Mouse (Mus musculus) ES-Bruce4 (cell line): ENCODE data around the gene Ms4a4a. TPM values are rescaled to one million over a fixed set of nuclear protein-coding genes. Genes with fewer than 3 reads are reported as not detected.

Source experiments
- H3K27ac ChIP-seq: 2 replicates; pipeline ENCODE4 v1.5.1; 2012; ENCODE audit warnings: low read length, inconsistent platforms; ENCODE audit not compliant: insufficient read depth
- H3K27me3 ChIP-seq: 2 replicates; pipeline ENCODE4 v1.6.1; 2012; ENCODE audit warnings: mild to moderate bottlenecking, low read length, inconsistent platforms; ENCODE audit not compliant: control insufficient read depth, poor library complexity, insufficient read depth, severe bottlenecking
- H3K36me3 ChIP-seq: 2 replicates; pipeline ENCODE4 v1.6.1; 2012; ENCODE audit warnings: inconsistent platforms, mild to moderate bottlenecking, low read length, moderate library complexity; ENCODE audit not compliant: control insufficient read depth, poor library complexity, insufficient read depth, severe bottlenecking
- H3K4me1 ChIP-seq: one replicate; pipeline ENCODE4 v1.8.1; 2011; ENCODE audit warnings: low read length; ENCODE audit not compliant: control insufficient read depth, insufficient read depth
- H3K4me3 ChIP-seq: 2 replicates; pipeline ENCODE4 v1.5.1; 2011; ENCODE audit warnings: low read depth, mild to moderate bottlenecking, low read length
- H3K9ac ChIP-seq: 2 replicates; pipeline ENCODE4 v1.6.1; 2012; ENCODE audit warnings: low read depth, mild to moderate bottlenecking, inconsistent platforms; ENCODE audit not compliant: poor library complexity, severe bottlenecking
- H3K9me3 ChIP-seq: replicated peaks from 2 replicates; pipeline ENCODE4 v1.6.1; 2012; ENCODE audit warnings: mild to moderate bottlenecking, low read length, inconsistent platforms; ENCODE audit not compliant: control insufficient read depth, poor library complexity, insufficient read depth, severe bottlenecking
- CTCF ChIP-seq: IDR thresholded peaks from one replicate; pipeline ENCODE4 v1.8.1; 2011; ENCODE audit warnings: low read depth, low read length
- EP300 ChIP-seq: IDR thresholded peaks from 2 replicates; pipeline ENCODE4 v1.6.1; 2011; ENCODE audit warnings: low read depth, low read length; ENCODE audit not compliant: insufficient read depth
- POLR2A ChIP-seq: IDR thresholded peaks from one replicate; pipeline ENCODE4 v1.8.1; 2011; ENCODE audit warnings: low read length; ENCODE audit not compliant: insufficient read depth
- polyA plus RNA-seq: library from polyadenylated mRNA; stranded (reverse); fragments of >200 nt; gene quantifications from 2 replicates; pipeline ENCODE4 v1.2.4, GENCODE M21; 2011; ENCODE audit warnings: low read depth; ENCODE audit not compliant: missing spikeins, insufficient read depth, insufficient read length

Gene Ms4a4a
- polyA plus RNA-seq, 1 experiment: not detected

GRCm38 (mm10) chr19:11435058-11435834, 59.9 kb downstream of the Ms4a4a start:
- Histone ChIP-seq H3K4me1 (no peaks in the 10 kb centered on the region), H3K9me3 (no peaks in the 10 kb centered on the region), H3K9ac (no peak overlapping the region), H3K27ac (no peak overlapping the region), H3K27me3 (no peaks in the 10 kb centered on the region), H3K4me3 (no peak overlapping the region), H3K36me3 (no peaks in the 10 kb centered on the region)
- TF ChIP-seq EP300 (no peak), CTCF (no peak), POLR2A (no peak)

Other genes starting within 250 kb of the Ms4a4a start
- gene 1700017D01Rik, start 244.6 kb upstream of the Ms4a4a start, polyA plus RNA-seq: not detected in 2 replicates
- not detected in 2 replicates for gene 1700025F22Rik, start 210.2 kb upstream of the Ms4a4a start, polyA plus RNA-seq
- not detected in 2 replicates for gene Ms4a13, start 178.8 kb upstream of the Ms4a4a start, polyA plus RNA-seq
- gene Ms4a12, start 143.1 kb upstream of the Ms4a4a start, polyA plus RNA-seq: not detected in 2 replicates
- gene Ms4a1, start 109.3 kb upstream of the Ms4a4a start, polyA plus RNA-seq: not detected in 2 replicates
- not detected in 2 replicates for gene Ms4a5, start 91.7 kb upstream of the Ms4a4a start, polyA plus RNA-seq
- gene Ms4a14, start 61.1 kb upstream of the Ms4a4a start, polyA plus RNA-seq: not detected in 2 replicates
- gene Ms4a7, start 39.4 kb upstream of the Ms4a4a start, polyA plus RNA-seq: not detected in 2 replicates
- gene Ms4a4c, start 29.2 kb downstream of the Ms4a4a start, polyA plus RNA-seq: not detected in 2 replicates
- gene Ms4a4b, start 68.0 kb downstream of the Ms4a4a start, polyA plus RNA-seq: not detected in 2 replicates
- not detected in 2 replicates for gene Ms4a6c, start 93.8 kb downstream of the Ms4a4a start, polyA plus RNA-seq
- not detected in 2 replicates for gene Gm8369, start 110.4 kb downstream of the Ms4a4a start, polyA plus RNA-seq
- not detected in 2 replicates for gene Ms4a6b, start 141.0 kb downstream of the Ms4a4a start, polyA plus RNA-seq
- gene Ms4a4d, start 161.3 kb downstream of the Ms4a4a start, polyA plus RNA-seq: 6.8 and 9.0 TPM in 2 replicates
- not detected in 2 replicates for gene Ms4a6d, start 229.3 kb downstream of the Ms4a4a start, polyA plus RNA-seq
- gene Ms4a2, start 248.2 kb downstream of the Ms4a4a start, polyA plus RNA-seq: not detected in 2 replicates